Mouse (Mus musculus): Measurements from ENCODE around the gene Brca2. TPM values are rescaled to one million over a fixed set of nuclear protein-coding genes. Genes with fewer than 3 reads are reported as not detected.

The Brca2 gene
- polyA plus RNA-seq, 1 experiment from 2014 or later, result 14.6 TPM

GRCm38 (mm10) chr5:150601441-150602230 is 79.2 kb downstream of the Brca2 start:
- H3K4me2 ChIP-seq (replicated peaks), result no peak overlapping the region
- peaks cover 6% of the 10 kb centered on the region; the same call in 1 of the 2 replicates for H3K36me3 ChIP-seq
- peak; percentile 72; the same call in 1 of the 2 replicates for ATAC-seq (replicated peaks)
- no peaks in the 10 kb centered on the region for H3K27me3 ChIP-seq
- H3K4me3 ChIP-seq, result no peak overlapping the region
- H3K27ac ChIP-seq (replicated peaks), result peak overlapping the region; percentile 46; the same call in 1 of the 2 replicates
- H3K9ac ChIP-seq (replicated peaks), result no peak overlapping the region
- 59% methylated on average over 14 of the region's 14 CpGs for WGBS
- no peaks in the 10 kb centered on the region for H3K9me3 ChIP-seq
- 0 out of 2 replicates have a peak, but pooled peaks cover 3% of the 10 kb centered on the region for H3K4me1 ChIP-seq

- WGBS, result 92% methylated on average over 6 of the region's 6 CpGs
Measured at GRCm38 (mm10) chr5:150606131-150606530, 83.7 kb downstream of the Brca2 start.

GRCm38 (mm10) chr5:150607631-150608030 is 85.2 kb downstream of the Brca2 start:
- H3K27me3 ChIP-seq, result no peaks in the 10 kb centered on the region

More at GRCm38 (mm10) chr5:150606131-150606530, 83.7 kb downstream of the Brca2 start:
- Histone ChIP-seq H3K4me2 (replicated peaks) (no peak overlapping the region), H3K36me3 (peaks cover 19% of the 10 kb centered on the region; the same call in 1 of the 2 replicates), H3K9ac (replicated peaks) (no peak overlapping the region), H3K4me3 (no peak overlapping the region), H3K27me3 (no peaks in the 10 kb centered on the region), H3K4me1 (0 out of 2 replicates have a peak, but pooled peaks cover 3% of the 10 kb centered on the region), H3K9me3 (no peaks in the 10 kb centered on the region), H3K27ac (replicated peaks) (no peak overlapping the region)
- ATAC-seq (replicated peaks), result no peak

GRCm38 (mm10) chr5:150611136-150611535 is 88.7 kb downstream of the Brca2 start:
- Histone ChIP-seq H3K4me1 (no peaks in the 10 kb centered on the region), H3K9me3 (no peaks in the 10 kb centered on the region), H3K4me2 (replicated peaks) (no peak overlapping the region), H3K36me3 (peaks cover 18% of the 10 kb centered on the region; the same call in 1 of the 2 replicates), H3K9ac (replicated peaks) (no peak overlapping the region), H3K4me3 (no peak overlapping the region), H3K27me3 (no peaks in the 10 kb centered on the region), H3K27ac (replicated peaks) (no peak overlapping the region)
- ATAC-seq (replicated peaks), result no peak
- WGBS, result 92% methylated on average over 1 of the region's 1 CpGs

More at GRCm38 (mm10) chr5:150607631-150608030, 85.2 kb downstream of the Brca2 start:
- Histone ChIP-seq H3K4me3 (no peak overlapping the region), H3K36me3 (peaks cover 19% of the 10 kb centered on the region; the same call in 1 of the 2 replicates), H3K9me3 (no peaks in the 10 kb centered on the region), H3K4me2 (replicated peaks) (no peak overlapping the region), H3K27ac (replicated peaks) (no peak overlapping the region), H3K4me1 (no peaks in the 10 kb centered on the region), H3K9ac (replicated peaks) (no peak overlapping the region)
- WGBS, result 97% methylated on average over 8 of the region's 8 CpGs
- ATAC-seq (replicated peaks), result no peak

GRCm38 (mm10) chr5:150611697-150612096 is 89.3 kb downstream of the Brca2 start:
- Histone ChIP-seq H3K4me1 (no peaks in the 10 kb centered on the region), H3K9ac (replicated peaks) (no peak overlapping the region), H3K9me3 (no peaks in the 10 kb centered on the region), H3K36me3 (peaks cover 12% of the 10 kb centered on the region; the same call in 1 of the 2 replicates), H3K4me3 (no peak overlapping the region), H3K27ac (replicated peaks) (no peak overlapping the region), H3K27me3 (no peaks in the 10 kb centered on the region), H3K4me2 (replicated peaks) (no peak overlapping the region)
- WGBS, result 87% methylated on average over 12 of the region's 12 CpGs
- ATAC-seq (replicated peaks), result no peak

GRCm38 (mm10) chr5:150614054-150614453 is 91.6 kb downstream of the Brca2 start:
- ATAC-seq (replicated peaks), result no peak
- H3K9me3 ChIP-seq, result no peaks in the 10 kb centered on the region
- no peak overlapping the region for H3K9ac ChIP-seq (replicated peaks)
- H3K4me2 ChIP-seq (replicated peaks), result no peak overlapping the region
- no peaks in the 10 kb centered on the region for H3K36me3 ChIP-seq
- no peaks in the 10 kb centered on the region for H3K27me3 ChIP-seq
- H3K27ac ChIP-seq (replicated peaks), result no peak overlapping the region
- no peaks in the 10 kb centered on the region for H3K4me1 ChIP-seq
- H3K4me3 ChIP-seq, result no peak overlapping the region
- 91% methylated on average over 2 of the region's 2 CpGs for WGBS

- Histone ChIP-seq H3K27me3 (no peaks in the 10 kb centered on the region), H3K9me3 (no peaks in the 10 kb centered on the region), H3K4me3 (no peak overlapping the region), H3K27ac (replicated peaks) (no peak overlapping the region), H3K36me3 (no peaks in the 10 kb centered on the region), H3K4me2 (replicated peaks) (no peak overlapping the region), H3K9ac (replicated peaks) (no peak overlapping the region), H3K4me1 (no peaks in the 10 kb centered on the region)
- no peak for ATAC-seq (replicated peaks)
- 98% methylated on average over 2 of the region's 2 CpGs for WGBS
Measured at GRCm38 (mm10) chr5:150616216-150616615, 93.8 kb downstream of the Brca2 start.

- no peak overlapping the region for H3K4me2 ChIP-seq (replicated peaks)
- no peak overlapping the region for H3K27ac ChIP-seq (replicated peaks)
- H3K36me3 ChIP-seq, result no peaks in the 10 kb centered on the region
- ATAC-seq (replicated peaks), result no peak
- H3K27me3 ChIP-seq, result no peaks in the 10 kb centered on the region
- no peaks in the 10 kb centered on the region for H3K9me3 ChIP-seq
- no peak overlapping the region for H3K9ac ChIP-seq (replicated peaks)
- no peak overlapping the region for H3K4me3 ChIP-seq
- H3K4me1 ChIP-seq, result no peaks in the 10 kb centered on the region
- WGBS, result 90% methylated on average over 3 of the region's 3 CpGs
Measured at GRCm38 (mm10) chr5:150616731-150617130, 94.3 kb downstream of the Brca2 start.

- Histone ChIP-seq H3K4me3 (no peak overlapping the region), H3K27me3 (no peaks in the 10 kb centered on the region), H3K4me1 (no peaks in the 10 kb centered on the region), H3K9ac (replicated peaks) (no peak overlapping the region), H3K4me2 (replicated peaks) (no peak overlapping the region), H3K27ac (replicated peaks) (no peak overlapping the region), H3K9me3 (no peaks in the 10 kb centered on the region), H3K36me3 (no peaks in the 10 kb centered on the region)
- ATAC-seq (replicated peaks), result no peak
- 91% methylated on average over 10 of the region's 10 CpGs for WGBS
Measured at GRCm38 (mm10) chr5:150618599-150619355, 96.3 kb downstream of the Brca2 start.

Other genes with a start within 250 kb of the Brca2 start
- not detected in 2 replicates for gene Zar1l, start 4.5 kb upstream of the Brca2 start, polyA plus RNA-seq (2015; fragmentation: Nextera tagmentation; extraction: Ambion mirVana)
- 8.3 and 9.4 TPM in 2 replicates for gene N4bp2l1, start 74.6 kb downstream of the Brca2 start, polyA plus RNA-seq (2015; fragmentation: Nextera tagmentation; extraction: Ambion mirVana)
- 26.6 and 30.2 TPM in 2 replicates for gene N4bp2l2, start 143.6 kb downstream of the Brca2 start, polyA plus RNA-seq (2015; fragmentation: Nextera tagmentation; extraction: Ambion mirVana)
- gene Pds5b, start 151.1 kb downstream of the Brca2 start, polyA plus RNA-seq (2015; fragmentation: Nextera tagmentation; extraction: Ambion mirVana), result 28.1 and 29.1 TPM in 2 replicates